Mouse (Mus musculus) frontal cortex, postnatal 10 days (tissue): Measurements from ENCODE around the gene Sync.

Experiments used
- DNase-seq, 2 experiments: peaks; one replicate each; pipeline ENCODE4 v3.0.0; 2022; ENCODE audit warnings: low spot score in 2 of 2, mixed read lengths in 1 of 2

Gene Sync

DNA sequence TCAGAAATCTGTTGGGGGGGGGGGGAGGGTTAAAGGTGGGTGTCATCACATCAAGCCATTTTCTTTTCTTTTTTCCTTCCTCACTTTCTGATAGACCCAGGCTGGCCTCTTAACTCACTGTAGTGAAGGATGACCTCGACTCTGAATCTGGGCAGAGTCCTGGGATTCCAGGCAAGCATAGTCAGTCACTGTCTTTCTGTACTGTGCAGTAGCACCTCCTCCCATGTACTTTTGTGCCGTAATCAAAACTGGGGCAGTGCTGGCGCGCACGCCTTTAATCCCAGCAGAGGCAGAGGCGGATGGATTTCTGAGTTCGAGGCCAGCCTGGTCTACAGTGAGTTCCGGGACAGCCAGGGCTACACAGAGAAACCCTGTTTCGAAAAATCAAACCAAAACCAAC, 16.4 kb downstream of the Sync start:
- DNase-seq, result no peak

- no peak for DNase-seq
These were observed 16.9 kb downstream of the Sync start for GRCm38 (mm10) chr4:129304306-129304705.

DNA sequence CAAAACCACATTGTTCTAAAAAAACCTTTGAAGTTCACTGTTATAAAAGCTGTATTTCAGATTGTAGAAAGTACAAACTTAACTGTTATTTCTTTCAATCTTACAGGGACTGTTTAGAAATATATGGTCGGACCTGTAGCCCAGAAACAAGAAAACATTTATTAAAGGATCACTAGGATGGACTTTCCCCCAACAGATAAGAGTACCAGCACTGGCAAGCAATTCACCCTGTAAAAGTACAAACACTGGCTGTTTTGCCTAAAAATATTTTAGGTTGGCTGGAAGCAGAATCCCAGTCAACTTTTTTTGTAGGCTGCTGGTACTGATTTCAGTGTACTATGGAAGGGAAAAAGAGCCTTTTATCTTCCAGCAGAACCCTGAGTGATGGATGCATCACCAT, 20.5 kb downstream of the Sync start:
- no peak for DNase-seq

- DNase-seq, result no peak
These were observed 26.5 kb downstream of the Sync start for GRCm38 (mm10) chr4:129313886-129314285.

- no peak for DNase-seq
These were observed 33.5 kb downstream of the Sync start for GRCm38 (mm10) chr4:129320876-129321275.

DNA sequence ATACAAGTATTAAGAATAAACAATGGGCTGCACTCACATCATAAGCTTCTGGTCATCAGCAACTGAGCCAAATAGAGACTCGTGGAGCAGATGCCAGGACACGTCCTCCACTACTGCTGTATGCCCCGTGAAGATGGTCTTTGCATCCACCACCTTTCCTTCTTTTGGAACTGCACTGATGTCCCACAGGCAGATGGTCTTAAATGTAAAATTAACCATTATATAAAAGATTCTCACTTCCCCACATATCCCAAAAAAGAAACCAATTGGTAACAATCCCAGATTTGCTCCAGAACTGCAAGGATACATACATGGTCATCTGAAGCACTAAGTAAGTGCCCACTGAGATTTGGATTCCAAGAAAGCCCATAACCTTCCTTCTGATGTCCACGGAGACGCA, 34.6 kb downstream of the Sync start:
- DNase-seq, result no peak

GRCm38 (mm10) chr4:129323491-129323890, 36.1 kb downstream of the Sync start:
- DNase-seq, result no peak

DNA sequence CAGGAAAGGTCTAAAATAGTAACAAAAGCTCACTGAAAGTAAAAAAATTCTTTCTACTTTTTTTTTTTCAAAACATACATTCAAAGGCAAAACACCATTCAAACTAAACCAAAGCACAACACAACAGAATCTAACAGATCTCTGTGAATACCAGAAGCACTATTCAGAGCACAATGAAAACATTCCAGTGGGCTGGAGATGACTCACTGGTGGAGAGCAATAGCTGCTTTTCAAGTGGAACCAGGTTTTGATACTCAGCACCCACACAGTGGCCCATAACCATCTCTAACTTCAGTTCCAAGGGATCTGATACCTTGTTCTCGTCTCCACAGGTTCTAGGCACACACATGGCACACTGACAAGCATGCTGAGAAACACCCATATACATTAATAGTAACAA, 37.3 kb downstream of the Sync start:
- no peak for DNase-seq

GRCm38 (mm10) chr4:129326191-129326590, 38.8 kb downstream of the Sync start:
- DNase-seq, result no peak

GRCm38 (mm10) chr4:129332846-129333245, 45.4 kb downstream of the Sync start:
- no peak for DNase-seq

GRCm38 (mm10) chr4:129334677-129335215, 47.3 kb downstream of the Sync start:
- no peak for DNase-seq

GRCm38 (mm10) chr4:129335216-129336074, 48.0 kb downstream of the Sync start, which contains the start of the genes Rbbp4 and Zbtb8os:
Gene Rbbp4, minus strand, starts transcription at chr4:129335370.
Gene Zbtb8os, plus strand, starts transcription at chr4:129335695.
- DNase-seq, result peak; percentile 96 to 97

GRCm38 (mm10) chr4:129336291-129336690, 48.9 kb downstream of the Sync start:
- no peak for DNase-seq

GRCm38 (mm10) chr4:129339743-129340142, 52.3 kb downstream of the Sync start:
- no peak for DNase-seq

DNA sequence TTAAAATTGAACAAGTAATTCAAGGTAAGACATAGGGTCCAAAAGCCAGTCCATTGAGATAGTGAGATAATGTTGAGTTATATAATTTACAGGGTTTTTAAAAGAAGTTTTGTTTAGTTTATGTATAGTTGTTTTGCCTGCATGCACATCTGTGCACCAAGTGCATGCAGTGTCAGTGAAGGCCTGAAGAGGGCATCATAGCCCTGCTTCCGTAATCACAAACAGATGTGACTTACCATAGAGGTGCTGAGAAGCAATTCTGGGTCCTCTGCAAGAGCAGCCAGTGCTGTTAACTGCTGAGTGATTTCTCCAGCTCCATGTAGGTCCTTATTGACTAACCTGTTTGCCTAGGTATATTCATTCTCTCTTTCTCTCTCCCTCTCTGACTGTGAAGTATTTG, 54.5 kb downstream of the Sync start:
- DNase-seq, result no peak

DNA sequence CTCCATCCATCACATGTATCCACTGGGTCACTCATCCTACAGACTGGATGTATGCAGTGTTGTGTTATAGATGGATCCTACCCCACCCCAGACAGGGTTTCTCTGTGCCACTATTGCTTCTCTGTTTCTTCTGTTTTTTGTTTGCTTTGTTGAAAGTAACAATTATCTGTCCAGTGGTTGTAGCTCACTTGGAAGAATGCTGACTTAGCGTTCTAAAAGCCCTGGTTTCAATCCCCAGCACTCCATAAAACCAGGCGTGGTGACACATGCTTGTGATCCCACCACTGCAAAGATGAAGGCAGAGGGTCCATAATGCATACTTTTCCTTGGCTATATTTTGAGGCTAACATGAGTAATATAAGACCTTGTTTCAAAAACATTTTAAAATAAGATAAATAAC, 55.3 kb downstream of the Sync start:
- no peak for DNase-seq

DNA sequence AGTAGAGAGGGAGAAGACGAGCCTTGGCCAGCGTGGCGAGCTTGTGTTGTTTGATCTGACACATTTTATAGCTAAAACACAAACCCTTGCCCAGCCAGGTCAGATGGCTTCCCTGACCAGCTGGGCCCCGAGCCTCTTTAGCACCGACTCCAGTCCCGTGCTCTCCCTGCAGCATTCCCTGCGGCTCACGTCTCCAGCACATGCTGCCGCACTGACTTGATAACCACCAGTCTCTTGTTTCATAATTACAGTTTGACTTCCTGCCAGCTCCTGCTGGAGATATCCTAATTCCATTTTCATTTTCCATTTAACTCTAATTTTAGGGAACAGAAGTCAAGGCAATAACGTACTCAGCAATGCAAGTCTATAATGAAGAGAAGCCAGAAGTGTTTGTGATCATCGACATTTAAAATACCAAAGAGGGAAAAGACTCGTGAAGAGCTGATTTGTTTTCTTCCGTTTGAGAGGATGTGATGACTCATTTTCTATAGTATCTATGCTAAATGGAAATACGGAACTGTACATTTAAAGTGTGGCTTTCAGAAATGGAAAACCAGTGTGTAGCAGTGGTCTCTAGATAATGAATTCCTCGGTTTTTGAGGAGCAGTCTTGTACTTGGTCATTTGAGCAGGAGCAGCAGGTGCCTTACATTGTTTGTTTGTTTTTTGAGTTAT, 59.2 kb downstream of the Sync start:
- peak in 1 of 2 experiments; percentile 23 for DNase-seq

GRCm38 (mm10) chr4:129350644-129351043, 63.2 kb downstream of the Sync start:
- DNase-seq, result peak in 1 of 2 experiments; percentile 61

DNA sequence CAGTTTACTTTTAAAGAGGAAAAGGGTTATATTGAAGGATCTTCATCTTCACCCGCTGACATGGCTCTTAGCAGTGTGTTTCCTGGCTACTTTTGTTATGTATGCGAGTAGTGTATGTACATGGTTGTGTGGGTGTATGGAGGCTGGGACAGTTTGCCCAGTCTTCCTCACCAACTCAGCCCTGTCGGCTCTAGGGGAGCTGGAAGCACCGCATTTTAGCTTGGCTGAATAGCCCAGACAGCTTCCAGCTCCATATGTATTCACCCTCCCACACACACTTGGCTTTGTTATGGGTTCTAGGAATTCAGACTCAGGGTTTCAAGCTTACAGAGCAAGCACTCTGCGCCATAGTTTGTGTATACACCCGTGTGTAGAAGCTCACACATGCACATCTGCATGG, 63.7 kb downstream of the Sync start:
- peak in 1 of 2 experiments; percentile 20 for DNase-seq

DNA sequence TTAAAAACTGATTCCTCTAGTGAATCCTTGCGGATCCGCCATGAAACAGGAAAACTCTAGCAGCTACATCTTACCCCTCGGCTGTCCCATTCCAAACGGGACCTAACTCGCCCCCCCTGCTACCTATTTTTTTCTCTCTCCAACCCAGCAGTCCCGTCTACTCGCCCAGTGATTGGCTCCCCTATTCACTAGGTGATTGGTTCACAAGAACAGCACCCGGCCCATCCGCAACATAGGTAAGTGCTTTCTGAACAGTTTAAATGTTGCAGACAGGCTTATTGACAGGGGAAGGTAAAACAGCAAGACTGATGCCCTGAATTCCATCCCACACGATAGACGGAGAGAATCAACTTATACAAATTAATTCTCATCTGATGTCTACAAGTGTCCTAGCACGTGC, 65.8 kb downstream of the Sync start:
- no peak for DNase-seq

GRCm38 (mm10) chr4:129354236-129354635, 66.8 kb downstream of the Sync start:
- no peak for DNase-seq

DNA sequence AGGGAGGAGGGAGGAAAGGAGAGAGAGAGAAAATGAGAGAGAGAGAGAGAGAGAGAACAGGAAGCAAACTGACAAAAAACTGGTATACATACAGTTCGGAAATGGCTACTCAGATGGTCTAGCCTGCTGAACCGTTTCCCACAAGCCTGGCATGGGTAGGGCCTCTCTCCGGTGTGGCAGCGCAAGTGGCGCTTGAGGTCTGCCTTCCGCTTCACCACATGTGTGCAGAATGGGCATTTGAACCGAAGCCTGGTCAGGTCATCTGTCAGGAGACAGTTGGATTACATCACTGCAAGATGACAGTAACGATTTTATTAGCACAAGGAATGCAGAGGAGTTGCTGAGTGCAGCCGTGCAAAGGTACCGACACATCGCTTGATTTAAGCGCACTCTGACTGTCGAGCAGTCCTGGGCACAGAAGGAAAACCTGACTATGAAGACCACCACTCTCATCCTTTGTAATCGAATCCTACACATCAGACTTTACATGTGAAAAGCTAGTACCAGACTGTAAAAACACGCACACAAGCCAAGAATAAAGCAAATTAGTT, 70.3 kb downstream of the Sync start:
- no peak for DNase-seq
